Mouse (Mus musculus) small intestine, adult 2 months (tissue): Measurements from ENCODE around the gene Plscr3. TPM values are rescaled to one million over a fixed set of nuclear protein-coding genes. Genes with fewer than 3 reads are reported as not detected.

Source experiments
- H3K27ac ChIP-seq: fragments of 200-500 bp; 2 replicates; pipeline ENCODE4 v1.5.1; 2012; ENCODE audit warnings: low read depth, low read length, control low read depth, inconsistent platforms; ENCODE audit not compliant: insufficient read depth
- H3K27me3 ChIP-seq: fragments of 200-500 bp; 2 replicates; pipeline ENCODE4 v1.6.1; 2012; ENCODE audit warnings: mild to moderate bottlenecking, moderate library complexity, low read length, inconsistent platforms; ENCODE audit not compliant: control insufficient read depth, insufficient read depth
- H3K36me3 ChIP-seq: fragments of 200-500 bp; 2 replicates; pipeline ENCODE4 v1.6.1; 2012; ENCODE audit warnings: mild to moderate bottlenecking, low read length, control low read depth, inconsistent platforms; ENCODE audit not compliant: control insufficient read depth, insufficient read depth
- H3K4me1 ChIP-seq: fragments of 200-500 bp; 2 replicates; pipeline ENCODE4 v1.6.1; 2012; ENCODE audit warnings: low read length, inconsistent platforms, mixed read lengths; ENCODE audit not compliant: control insufficient read depth, insufficient read depth, insufficient read length
- H3K4me3 ChIP-seq: fragments of 200-500 bp; 2 replicates; pipeline ENCODE4 v1.5.1; 2012; ENCODE audit warnings: low read depth, mild to moderate bottlenecking, control low read depth, inconsistent platforms, low read length, moderate library complexity
- CTCF ChIP-seq: fragments of 200-500 bp; IDR thresholded peaks from 2 replicates; pipeline ENCODE4 v1.5.1; 2012; ENCODE audit warnings: low read depth, mild to moderate bottlenecking, control low read depth, inconsistent platforms, low read length, moderate library complexity, mixed read lengths; ENCODE audit not compliant: insufficient replicate concordance, insufficient read length; ENCODE audit errors: extremely low read depth
- POLR2A ChIP-seq: fragments of 200-500 bp; IDR thresholded peaks from 2 replicates; pipeline ENCODE4 v1.6.1; 2012; ENCODE audit warnings: low read depth, mild to moderate bottlenecking, control low read depth, inconsistent platforms, low read length, moderate library complexity
- WGBS: fragments of 180-500 bp; shearing (Covaris S2); methylation state at CpG from one replicate; pipeline ENCODE4 v1.1.7; 2018; 5-methylcytosine and 5-hydroxymethylcytosine counted together
- polyA plus RNA-seq: library from polyadenylated mRNA; depleted of rRNA; stranded (reverse); fragments of >200 nt; gene quantifications from 2 replicates; pipeline ENCODE4 v1.2.3, GENCODE M21; 2012

Plscr3 gene
- polyA plus RNA-seq, 1 experiment = 29.3 TPM

DNA sequence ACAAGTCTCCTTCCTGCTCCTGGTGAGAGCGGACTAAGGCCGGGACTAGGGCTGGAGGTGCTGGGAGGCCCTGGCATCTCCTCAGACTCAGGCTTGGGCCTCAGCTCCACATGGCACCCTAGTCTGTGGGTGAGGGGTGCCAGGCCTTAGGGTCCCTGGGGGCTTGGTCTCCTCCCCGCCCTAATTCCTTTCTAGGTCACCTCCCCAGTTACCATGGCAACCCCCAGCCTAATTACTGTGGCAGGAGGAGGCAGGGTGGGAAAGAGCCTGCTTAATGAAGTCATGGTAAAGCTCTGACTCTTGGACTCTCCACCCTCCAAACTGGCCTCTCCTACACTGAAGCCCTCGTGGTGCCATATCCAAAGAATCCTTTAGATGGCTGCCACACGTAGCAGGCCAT lies 17.3 kb upstream of the Plscr3 start:
- Histone ChIP-seq H3K4me3 (no peak overlapping the region), H3K27me3 (no peaks in the 10 kb centered on the region), H3K4me1 (peaks cover 2% of the 10 kb centered on the region), H3K27ac (no peak overlapping the region), H3K36me3 (no peaks in the 10 kb centered on the region)
- TF ChIP-seq CTCF = no peak
- no peak for TF ChIP-seq POLR2A
- 72% methylated on average over 5 of the region's 5 CpGs for WGBS

DNA sequence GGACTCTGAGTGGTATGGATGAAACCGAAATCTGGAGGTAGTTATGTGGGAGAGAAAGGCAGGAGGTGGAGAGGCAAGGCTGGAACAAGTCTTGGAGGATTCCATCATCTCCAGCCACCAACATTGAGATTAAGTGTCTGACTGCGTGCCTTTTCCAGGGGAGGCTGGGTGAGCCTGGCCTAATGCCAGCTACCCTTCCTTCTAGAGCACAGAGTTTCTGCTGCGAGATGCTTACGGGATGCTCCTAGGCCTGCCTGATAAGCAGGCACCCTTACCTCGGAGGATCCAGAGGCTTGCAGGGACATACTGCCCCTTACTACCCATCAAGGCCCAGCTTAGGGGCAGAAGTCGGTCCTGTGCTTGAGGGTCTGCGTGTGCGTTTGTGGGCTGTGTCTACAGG lies 12.6 kb upstream of the Plscr3 start:
- no peaks in the 10 kb centered on the region for H3K36me3 ChIP-seq
- peaks cover 4% of the 10 kb centered on the region for H3K4me1 ChIP-seq
- TF ChIP-seq POLR2A (no peak), CTCF (no peak)
- 46% methylated on average over 8 of the region's 8 CpGs for WGBS
- H3K27ac ChIP-seq = no peak overlapping the region
- H3K4me3 ChIP-seq = peak overlapping the region; percentile 42
- peaks cover 12% of the 10 kb centered on the region for H3K27me3 ChIP-seq

DNA sequence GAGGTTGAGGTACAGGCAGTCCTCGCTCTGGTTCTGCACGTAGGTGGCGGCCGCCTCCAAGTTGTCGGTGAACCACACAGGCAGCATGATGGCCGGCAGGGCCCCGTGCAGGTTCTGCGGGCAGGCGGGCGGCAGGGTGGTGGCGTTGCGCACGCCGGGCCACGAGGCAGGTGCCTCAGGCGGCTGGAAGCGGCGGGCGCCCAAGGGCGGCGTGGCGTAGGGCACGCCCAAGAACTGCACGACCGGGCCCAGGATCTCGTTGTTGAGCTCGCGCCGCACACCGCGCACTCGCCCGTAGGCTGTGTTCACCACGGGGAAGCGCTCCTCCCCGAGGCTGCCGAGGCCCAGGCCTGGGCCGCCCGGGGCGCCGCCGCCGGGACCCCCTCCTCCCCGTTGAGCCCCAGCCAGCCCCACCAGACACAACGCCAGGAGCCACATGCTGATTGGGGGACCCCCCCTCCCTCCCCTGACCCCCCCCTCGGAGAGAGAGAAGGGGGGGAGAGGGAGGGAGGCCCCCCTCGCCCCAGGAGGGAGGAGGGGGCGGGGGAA lies 12.1 kb upstream of the Plscr3 start:
- Histone ChIP-seq H3K27me3 (peaks cover 12% of the 10 kb centered on the region), H3K27ac (no peak overlapping the region)

DNA sequence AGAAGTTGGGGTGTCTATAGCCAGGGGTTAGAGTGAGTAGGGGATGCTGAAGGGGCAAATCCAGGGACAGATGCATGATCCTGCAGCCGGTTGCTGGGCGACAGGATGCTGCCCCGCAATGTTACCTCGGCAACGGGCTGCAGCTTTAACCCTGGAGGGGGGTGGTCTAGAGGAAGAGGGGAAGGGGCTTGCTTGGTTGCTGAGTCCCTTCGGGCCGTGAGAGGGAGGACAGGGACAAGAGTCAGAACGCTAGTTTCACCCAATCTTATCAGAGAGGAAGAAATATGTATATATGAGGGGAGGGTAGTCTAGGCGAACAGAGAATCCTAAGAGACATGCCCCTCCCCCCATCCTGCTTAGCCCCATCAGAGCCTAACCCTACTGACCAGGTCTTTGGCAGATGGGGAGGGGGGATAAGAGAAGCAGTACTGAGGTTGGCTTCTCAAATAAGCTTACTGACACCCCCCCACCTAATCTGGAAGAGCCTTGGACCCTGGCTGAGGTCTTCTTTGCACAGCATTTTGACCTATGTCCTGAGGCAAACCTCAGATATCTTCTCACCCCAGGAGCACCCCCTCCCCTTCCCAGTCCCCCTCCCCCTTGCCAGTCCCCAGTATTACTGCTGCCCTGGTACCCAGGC lies 10.7 kb upstream of the Plscr3 start:
- no peak overlapping the region for H3K4me3 ChIP-seq
- H3K27me3 ChIP-seq = peaks cover 12% of the 10 kb centered on the region
- TF ChIP-seq POLR2A (no peak), CTCF (no peak)
- H3K27ac ChIP-seq = no peak overlapping the region
- 54% methylated on average over 9 of the region's 9 CpGs for WGBS
- no peaks in the 10 kb centered on the region for H3K36me3 ChIP-seq
- H3K4me1 ChIP-seq = peaks cover 4% of the 10 kb centered on the region

More for the DNA sequence above, 12.1 kb upstream of the Plscr3 start:
- 5% methylated on average over 48 of the region's 48 CpGs for WGBS
- H3K4me1 ChIP-seq = peaks cover 4% of the 10 kb centered on the region
- no peaks in the 10 kb centered on the region for H3K36me3 ChIP-seq
- TF ChIP-seq POLR2A = no peak
- no peak for TF ChIP-seq CTCF
- peak overlapping the region; percentile 42 for H3K4me3 ChIP-seq

DNA sequence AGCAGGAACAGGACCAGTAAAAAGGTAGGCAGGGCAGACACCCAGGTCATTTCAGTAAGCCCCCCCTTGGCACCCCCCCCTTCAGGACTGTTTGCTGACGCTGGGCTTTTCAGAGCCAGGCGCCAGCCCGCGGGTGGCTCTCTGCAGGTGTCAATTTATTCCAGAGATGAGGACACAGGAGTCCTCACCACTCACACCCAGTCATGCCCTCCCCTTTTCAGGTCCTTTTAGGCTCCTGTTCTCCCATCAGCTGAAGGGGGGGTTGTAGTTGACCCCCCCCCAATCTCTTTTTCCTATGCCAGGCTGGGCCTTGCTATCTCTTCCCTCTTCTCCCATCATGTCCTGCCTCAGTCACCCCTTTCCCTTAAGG lies 10.2 kb upstream of the Plscr3 start:
- Histone ChIP-seq H3K36me3 (no peaks in the 10 kb centered on the region), H3K27ac (no peak overlapping the region), H3K4me3 (no peak overlapping the region), H3K4me1 (peaks cover 4% of the 10 kb centered on the region), H3K27me3 (peaks cover 12% of the 10 kb centered on the region)
- TF ChIP-seq POLR2A = no peak
- TF ChIP-seq CTCF = no peak
- WGBS = 18% methylated on average over 4 of the region's 4 CpGs

DNA sequence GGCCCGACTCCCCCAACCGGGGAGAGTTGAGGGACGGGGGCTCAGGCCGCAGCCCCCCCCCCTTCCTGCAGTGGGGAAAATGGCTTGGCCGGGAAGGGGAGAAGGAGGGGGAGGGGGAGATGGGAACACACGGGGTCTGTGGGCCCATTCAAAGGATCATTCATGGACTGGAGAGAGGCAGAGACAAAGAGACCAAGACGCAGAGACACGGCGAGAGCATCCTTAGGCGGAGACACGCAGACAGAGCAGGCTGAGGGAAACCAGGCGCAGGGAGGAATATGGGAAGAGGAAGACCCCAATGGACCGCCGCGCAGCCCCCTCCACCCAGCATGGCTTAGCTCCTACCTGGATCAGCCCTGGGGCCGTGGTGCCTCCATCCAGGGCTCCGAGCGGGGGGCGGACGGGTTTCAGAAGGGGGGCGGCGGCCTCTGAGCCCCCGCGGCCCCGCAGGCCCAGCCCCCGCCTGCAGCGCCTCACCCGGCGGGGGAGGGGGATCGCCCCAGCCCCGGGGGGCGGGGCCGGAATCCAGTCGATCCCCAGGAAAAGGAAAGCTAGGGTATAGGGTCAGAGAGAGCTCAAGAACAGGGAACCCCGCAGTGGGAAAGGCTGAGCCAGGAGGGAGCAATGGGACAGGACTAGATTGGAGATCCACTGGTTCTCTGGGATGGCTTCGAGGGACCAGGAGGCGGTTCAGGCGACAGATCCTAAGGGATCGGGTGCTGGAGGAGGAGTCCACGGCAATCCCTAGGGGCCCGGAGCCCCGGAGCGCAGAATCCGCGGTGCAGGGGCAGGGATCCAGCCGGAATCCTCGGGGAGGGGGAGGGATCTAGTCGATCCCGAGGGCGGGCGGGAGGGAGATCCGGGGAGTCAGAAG lies 9.2 kb upstream of the Plscr3 start:
- H3K36me3 ChIP-seq = no peaks in the 10 kb centered on the region
- peaks cover 4% of the 10 kb centered on the region for H3K4me1 ChIP-seq
- H3K4me3 ChIP-seq = peak overlapping the region; percentile 76
- H3K27me3 ChIP-seq = peaks cover 12% of the 10 kb centered on the region
- no peak for TF ChIP-seq CTCF
- no peak for TF ChIP-seq POLR2A
- no peak overlapping the region for H3K27ac ChIP-seq
- 6% methylated on average over 49 of the region's 52 CpGs for WGBS

DNA sequence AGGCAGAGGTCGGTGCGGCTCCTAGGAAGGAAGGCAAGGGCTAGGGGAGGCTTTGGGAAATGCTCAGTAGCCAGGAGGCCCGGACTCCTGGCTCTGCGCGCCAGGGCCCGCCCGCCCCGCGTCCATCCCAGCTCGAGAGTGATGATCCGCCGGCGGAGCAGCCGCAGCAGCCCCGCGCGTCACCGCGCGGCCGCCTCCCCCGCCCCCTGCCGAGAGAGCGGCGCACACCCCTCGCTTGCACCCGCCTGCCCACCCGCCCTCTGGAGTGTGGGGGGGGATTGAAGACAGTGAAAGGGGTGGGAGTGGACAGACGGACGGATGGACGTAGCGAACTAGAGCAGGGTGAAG lies 8.6 kb upstream of the Plscr3 start, which contains the start of gene Nlgn2:
Nlgn2 (minus strand) TSS at position 181 of the 348 bp plus-strand sequence.
- under 1% methylated on average over 32 of the region's 32 CpGs for WGBS
- H3K27me3 ChIP-seq = peaks cover 12% of the 10 kb centered on the region
- peak within 1 kb of the TSS; percentile 76 for H3K4me3 ChIP-seq
- H3K36me3 ChIP-seq = no peaks in the 10 kb centered on the region
- TF ChIP-seq POLR2A (no peak), CTCF (no peak)
- peak within 1 kb of the TSS; percentile 63 for H3K27ac ChIP-seq
- H3K4me1 ChIP-seq = peaks cover 4% of the 10 kb centered on the region
